Mouse (Mus musculus) CH12F3 (cell line): Measurements from ENCODE around the gene Cyp3a25.
"Not testable (repeated sequence)": the region's sequence is repeated elsewhere in the genome, so short reads cannot be mapped to it uniquely, and the experiment has no call there.

Experiments
- in situ Hi-C: fragments of 300-500 bp; cut with MboI; formaldehyde crosslinking; loops from 2 replicates; pipeline ENCODE4 v1.14.3; 2020; ENCODE audit warnings: low sequenced_read_pairs

The Cyp3a25 gene

DNA sequence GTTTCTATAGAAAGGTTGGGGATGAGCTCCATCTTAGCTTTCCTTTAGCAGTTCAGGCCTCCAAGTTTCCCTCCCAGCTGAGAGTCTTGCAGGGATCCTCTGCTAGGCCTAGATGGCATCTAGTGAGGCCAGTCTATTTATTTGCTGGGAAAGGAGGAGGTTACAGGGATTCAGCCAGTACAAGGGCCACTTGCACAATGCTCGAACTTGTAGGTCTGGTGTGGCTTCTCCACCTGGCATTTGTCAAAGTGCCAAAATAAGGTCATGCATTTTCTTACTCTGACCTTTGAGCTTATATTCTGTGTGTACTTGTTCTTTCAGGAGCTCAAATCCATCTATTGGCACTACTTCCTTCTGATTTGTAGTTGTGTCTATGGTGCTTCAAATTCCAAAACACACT lies at the start of gene Cyp3a25:
TSS of gene Cyp3a25 (minus strand) at position 110 of the 400 bp plus-strand sequence.
- in situ Hi-C loops: not testable (repeated sequence)

DNA sequence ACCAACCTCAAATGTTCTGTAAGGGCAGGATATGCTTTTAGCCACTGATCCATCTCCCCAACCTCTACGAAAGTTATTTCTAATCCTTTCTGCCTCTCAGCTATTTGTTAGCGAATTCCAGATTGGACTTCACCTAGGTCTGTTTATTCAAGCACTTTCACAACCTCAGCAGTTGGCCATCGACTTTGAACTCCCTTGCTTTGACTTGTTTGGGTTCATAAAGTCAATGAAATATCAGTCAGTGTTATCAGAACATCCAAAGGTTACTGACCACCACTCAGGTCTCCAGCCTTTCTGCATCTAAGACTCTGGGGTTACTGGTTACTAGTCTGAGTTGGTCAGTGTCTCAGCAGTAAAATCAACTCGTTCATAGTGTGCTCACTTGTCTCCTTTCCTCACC lies 11.7 kb upstream of the Cyp3a25 start:
- in situ Hi-C loops: no loop called here

DNA sequence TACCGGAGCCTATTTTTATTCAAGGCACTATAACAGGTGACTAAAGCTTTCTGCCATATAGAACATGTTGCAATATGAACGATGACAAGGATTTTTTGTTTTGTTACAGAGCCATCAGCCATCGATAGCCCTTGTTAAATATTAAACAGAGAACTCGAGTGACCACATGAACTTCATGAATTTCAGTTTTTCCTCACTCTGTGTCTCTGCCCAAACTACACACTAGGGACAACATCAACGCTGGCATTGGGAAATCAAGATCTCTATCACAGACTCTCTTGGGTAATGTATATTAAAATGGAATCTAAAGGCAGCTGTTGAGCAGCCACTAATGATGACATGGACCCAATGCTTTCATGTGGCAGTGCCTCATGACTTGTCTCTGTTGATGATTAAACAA lies 8.9 kb upstream of the Cyp3a25 start:
- in situ Hi-C loops: no loop called here

DNA sequence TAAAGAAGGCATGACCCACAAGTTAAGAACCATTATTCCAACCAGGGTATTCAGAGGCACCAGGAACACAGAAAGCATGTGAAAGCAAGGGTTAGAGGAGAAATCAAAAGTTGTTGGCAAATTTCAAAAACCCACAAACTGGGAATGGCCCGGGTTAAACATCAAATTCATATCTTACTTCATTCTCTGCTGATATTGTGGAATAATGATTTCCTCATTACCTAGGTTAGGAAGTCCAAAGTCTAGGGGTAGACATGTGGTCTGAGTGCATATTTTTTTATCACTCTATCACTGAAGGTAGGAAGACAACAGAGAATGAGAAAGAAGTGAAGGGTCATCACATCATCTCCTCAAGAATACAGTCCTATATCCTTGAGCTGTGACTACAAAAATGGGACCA lies 1.8 kb upstream of the Cyp3a25 start:
- in situ Hi-C loops: no loop called here

DNA sequence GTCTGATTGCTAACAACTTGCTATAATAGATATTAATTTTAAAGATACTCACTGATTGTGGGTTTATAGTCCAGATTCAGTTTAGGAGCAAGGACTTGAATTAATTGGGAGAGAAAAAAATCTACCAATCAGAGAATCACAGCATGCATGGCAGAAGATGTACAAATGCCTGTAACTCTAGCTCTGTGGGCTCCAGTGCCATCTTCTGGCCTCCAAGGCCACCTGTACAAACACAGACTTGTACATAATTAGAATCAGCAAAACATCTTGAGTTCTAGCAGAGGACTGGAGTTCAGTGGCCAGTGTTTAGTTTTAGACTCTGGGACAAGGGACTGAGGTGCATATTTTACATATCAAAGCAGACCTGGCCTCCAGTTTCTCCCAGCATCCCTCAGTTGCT lies 42.3 kb downstream of the Cyp3a25 start:
- in situ Hi-C loops: no loop called here
